Mouse (Mus musculus): ENCODE data around the gene Dgkh.
A peak's percentile ranks its signal among the peaks of the same experiment; 100 is the strongest.

DNA sequence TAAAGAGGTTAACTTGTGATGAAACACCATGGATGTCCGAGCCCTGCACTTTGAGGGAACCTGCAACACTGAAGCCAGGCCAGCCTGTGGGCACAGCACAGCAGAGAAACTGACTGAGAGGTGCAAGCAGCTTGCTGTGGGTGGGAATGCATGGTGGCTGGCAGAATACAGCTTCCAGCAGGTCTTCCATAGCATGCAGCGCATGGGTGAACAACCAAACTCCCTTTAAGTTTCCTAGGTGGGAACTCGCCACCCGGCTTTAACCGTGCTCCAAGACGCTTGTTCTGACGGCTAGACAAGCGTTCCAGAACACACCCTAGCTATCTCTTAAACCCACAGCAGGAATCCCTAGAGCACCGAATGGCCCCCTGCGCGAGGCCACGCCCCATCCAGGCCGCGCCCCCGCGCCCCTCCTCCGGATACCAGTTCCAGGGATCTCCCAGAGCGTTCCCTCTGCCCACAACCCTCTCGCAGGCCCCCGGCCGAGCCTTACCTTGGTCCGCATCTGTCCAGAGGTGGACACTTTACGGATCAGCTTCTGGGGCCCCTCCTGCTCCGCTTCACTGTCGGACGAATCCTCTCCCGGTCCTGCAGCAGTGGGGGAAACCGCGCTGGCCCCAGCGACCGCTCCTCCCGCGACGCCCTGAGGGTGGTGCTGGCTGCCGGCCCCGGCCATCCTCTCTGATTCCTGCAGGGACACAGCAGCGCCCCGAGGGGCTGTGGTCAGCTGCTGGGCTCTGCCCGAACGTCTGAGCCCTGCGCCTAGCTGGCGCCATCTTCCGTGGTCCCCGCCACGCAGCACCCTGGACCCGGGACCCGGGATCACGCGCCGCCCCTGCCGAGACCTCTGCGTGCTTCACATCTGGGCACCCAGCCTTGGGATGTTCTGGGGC lies 7.9 kb downstream of the Dgkh start:
- TF ChIP-seq CTCF (IDR thresholded peaks at IDR 0.05) (peak; percentile 61), EP300 (IDR thresholded peaks at IDR 0.05) (no peak)

Data from lung, postnatal 0 days (tissue).